Mouse (Mus musculus) c-Kit-positive CD71-positive TER-119-negative erythroid progenitor cells, embryonic 14.5 days (primary cell): ENCODE data around the gene Setx.

ENCODE experiments used
- DNase-seq: peaks from one replicate; pipeline ENCODE4 v3.0.0-alpha.2; 2013; ENCODE audit warnings: low read depth

Gene Setx

DNA sequence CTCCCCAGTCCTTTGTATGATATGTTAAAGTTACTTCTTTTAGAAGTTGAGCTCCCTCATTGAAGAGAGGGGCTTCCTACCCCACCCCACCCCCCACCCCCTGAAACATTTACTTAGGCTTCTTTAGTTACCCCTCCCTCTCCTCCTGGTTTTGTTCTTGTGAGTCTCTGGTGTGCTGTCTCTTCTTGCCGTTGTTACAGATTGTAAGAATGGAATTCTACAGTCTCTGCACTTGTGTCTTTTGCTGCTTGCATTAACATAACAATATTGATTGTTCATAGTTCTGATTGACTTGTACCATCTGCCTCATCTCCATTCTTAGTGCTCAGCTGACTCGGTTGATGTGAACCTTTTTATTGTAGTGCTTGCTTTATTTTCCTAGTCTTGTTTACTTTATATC lies 28.0 kb downstream of the Setx start:
- DNase-seq, result no peak

DNA sequence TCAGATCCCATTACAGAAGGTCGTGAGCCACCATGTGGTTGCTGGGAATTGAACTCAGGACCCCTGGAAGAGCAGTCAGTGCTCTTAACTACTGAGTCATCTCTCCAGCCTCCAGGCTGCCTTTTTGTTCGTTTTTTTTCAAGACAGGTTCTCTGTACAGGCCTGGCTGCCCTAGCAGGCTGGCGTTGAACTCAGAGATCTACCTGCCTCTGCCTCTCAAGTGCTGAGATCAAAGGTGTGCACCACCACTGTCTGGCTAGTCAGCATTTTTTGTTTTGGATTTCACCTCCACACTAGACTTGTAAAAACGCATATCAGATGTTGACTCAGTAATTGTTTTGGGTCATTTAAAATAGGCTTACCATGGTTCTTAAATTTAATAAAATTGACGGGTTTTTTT lies 44.1 kb downstream of the Setx start:
- no peak for DNase-seq

DNA sequence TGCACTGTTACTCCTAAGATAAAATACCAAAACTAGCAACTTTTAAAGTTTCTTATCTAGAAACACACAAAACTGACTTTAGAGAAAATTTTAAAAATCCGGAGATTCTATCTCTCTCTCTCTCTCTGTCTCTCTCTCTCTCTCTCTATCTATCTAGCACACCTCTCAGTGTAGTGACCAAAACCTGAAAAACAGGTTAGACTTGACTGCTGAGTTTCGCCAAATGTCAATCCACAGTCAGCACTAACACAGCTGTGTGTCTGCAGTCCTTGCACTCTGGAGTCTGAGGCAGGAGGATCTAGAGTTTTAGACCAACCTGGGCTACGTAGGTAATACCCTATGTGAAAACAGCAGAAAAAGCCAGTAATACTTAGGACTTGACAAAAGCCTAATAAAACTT lies 50.9 kb downstream of the Setx start:
- DNase-seq, result no peak

- no peak for DNase-seq
These were observed 55.8 kb downstream of the Setx start for GRCm38 (mm10) chr2:29179810-29180209.

- no peak for DNase-seq
These were observed 57.1 kb downstream of the Setx start for GRCm38 (mm10) chr2:29181111-29181510.

DNA sequence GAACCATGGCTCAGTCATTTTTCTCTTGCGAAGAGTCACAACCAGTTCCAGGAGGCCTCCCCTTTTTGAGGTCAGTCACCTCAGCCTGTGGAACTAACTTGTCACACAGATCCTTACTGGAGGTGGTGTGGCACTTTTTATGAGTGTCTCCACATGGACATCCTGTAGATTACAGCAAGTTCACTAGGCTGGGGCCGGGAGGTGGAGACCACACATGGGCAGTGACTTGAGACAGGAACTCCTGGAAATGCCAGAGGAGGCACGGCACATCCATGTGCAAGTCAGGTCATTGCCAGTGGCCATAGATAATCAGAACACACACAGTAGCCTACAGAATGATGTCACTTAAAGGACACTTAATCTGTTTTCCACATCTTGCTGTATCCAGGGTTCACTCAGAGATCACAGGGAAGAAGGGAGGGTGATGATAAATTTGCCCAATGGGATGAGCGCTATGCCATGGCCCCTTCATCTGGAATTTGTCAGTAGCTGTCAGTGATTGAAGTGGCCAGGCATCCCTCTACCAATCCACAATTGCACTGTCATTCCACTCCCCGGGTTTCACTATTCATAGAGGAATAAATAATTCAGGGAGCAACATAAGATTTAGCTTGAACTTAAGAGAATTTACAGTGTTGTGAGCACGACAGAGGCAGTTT lies 59.4 kb downstream of the Setx start:
- no peak for DNase-seq

DNA sequence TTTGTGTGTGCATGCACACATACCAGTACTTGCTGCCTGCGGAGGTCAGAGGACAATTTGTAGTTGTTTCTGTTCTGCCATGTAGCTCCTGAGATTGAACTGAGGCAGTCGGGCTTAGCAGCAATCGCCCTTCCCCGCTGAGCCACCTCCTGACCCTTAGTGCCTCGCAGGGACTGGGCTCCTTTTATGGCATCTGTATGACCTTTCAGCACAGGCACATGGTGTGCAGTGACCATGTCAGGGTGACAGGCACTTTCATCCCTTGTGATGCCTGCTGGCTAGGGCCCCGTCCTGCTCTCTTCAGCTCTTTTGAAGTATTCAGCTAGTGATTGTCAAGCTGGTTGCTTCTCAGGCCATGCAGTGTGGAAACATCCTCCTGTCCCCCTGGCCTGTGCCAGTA lies 62.2 kb downstream of the Setx start:
- no peak for DNase-seq

GRCm38 (mm10) chr2:29190392-29190791 lies 66.4 kb downstream of the Setx start:
- no peak for DNase-seq

DNA sequence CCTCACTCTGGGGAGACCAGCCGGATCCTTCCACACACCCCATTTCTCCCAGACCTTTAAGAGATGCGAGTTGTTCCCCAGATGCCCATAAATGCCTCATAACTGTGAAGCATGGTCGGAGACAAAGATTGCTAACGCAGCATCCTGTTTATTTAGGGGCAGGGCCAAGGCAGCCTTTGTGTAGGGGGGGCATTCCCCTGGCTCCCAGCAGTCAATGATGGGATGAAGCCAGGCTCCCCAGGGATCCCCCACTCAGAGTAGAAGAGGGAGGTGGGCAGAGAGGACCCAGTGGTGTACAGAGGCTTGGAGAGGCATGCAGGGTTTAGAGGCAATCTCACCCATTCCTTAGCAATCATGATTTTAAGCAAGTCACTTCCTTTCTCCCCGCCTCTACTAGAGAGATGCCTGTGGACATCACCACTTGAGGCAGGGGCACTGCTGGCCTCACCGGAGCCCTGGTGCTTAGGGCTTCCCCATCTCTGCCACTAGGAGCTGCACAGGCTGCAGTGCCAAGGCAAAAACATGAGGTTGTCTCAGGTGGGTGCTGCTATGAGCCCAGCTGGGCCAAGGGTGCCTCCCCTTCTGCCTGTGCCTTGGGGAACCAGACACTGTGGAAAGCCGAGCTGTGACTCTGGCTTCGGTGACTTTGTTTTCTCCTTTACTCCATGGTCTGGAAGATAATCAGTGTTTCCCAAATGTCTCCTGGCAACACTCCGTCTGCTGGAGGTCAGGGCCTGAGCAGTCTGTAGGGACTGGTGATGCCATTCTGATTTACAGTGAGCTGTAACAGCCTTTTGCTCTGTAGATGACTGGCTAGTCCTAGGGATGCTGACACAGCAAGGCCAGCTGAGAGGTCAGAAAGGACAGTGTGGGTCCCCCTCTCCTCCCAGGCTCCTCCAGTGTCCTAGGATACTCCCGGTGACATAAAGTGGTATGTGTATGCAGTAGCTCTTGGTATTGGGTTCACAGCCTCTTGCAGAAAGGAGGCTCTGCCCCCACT lies 67.5 kb downstream of the Setx start:
- DNase-seq, result no peak

GRCm38 (mm10) chr2:29192629-29193278 lies 68.8 kb downstream of the Setx start:
- no peak for DNase-seq

- no peak for DNase-seq
These were observed 70.0 kb downstream of the Setx start for GRCm38 (mm10) chr2:29193819-29194546.

DNA sequence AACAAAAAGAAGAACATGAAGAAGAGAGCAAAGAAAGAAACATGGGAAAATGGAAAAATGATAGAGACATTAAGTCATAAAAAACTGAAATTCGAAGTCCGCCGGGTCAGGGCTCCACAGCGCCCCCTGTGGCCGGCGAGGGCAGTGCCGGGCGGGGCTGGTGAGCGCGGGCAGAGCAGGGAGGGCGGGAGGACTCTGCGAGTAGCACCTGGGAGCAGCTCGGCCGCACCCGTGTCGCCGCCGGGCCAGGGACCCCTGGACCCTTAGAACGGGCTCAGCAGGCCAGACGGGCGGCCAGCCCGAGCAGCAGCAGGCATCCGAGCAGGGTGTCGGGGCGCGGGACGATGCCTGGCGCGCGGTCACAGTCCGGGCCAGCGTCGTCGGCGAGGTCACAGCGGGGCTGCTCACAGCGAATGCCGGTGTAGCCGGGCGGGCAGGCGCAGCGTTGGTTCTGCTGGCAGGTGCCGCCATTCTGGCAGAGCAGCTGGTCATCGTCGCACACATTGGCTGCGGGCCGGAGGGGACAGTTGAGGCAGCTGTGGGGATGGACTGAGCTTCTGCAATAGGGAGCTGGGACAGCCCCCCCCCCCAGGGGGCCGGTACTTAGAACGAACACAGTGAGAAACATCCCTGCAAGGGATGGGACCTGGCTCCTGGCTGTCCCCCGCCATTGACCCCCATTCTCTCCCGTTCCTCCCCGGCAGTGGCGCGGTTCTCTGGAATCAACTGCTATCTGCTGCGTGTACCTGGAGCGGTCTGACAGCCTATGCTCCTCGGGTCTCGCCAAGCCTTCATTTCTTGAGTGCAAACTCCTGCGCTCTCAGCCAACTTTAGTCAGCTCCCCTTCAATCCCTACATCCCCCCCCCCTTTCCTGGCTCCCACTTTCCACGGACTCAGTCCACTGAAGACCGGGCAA lies 70.8 kb downstream of the Setx start:
- DNase-seq, result peak; percentile 46

DNA sequence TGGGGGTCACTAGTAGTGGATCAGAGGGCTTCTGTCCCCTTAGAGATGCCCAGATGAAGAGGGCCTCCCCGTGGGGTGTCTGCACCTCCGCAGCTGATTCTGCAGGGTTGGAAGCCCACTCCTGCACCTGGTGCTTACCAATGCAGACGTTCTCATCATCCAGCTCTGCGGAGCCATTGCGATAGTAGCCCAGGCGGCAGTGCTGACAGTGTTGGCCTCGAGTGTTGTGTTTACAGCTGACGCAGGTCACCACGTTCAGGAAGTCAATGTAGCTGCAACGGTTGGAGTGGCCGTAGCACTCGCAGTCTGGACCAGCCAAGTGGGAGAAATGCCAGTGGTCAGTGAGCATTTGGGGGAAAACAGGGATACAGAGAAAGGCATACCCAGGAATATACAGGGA lies 72.9 kb downstream of the Setx start:
- DNase-seq, result no peak

- DNase-seq, result no peak
These were observed 74.5 kb downstream of the Setx start for GRCm38 (mm10) chr2:29198446-29198845.

DNA sequence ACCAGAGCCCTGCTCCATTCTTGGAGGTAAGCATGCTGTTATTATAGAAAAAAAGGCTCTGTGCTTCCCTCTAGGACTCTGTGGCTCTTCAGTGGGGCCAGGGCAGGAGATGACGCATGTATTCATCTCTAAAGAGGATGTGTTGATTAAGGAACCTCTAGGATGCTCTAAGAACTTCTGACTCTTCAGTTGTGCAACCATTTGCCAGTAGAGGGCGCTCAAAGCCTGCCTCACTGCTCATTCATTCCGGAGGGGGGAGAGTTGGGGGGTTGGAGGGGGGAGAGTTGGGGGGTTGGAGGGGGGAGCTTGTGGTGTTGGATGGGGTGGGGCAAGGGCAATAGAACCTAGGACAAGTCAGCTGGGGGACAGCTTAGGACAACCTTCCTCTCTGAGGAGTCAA lies 75.9 kb downstream of the Setx start:
- DNase-seq, result peak; percentile 30

- no peak for DNase-seq
These were observed 77.4 kb downstream of the Setx start for GRCm38 (mm10) chr2:29201223-29201955.

DNA sequence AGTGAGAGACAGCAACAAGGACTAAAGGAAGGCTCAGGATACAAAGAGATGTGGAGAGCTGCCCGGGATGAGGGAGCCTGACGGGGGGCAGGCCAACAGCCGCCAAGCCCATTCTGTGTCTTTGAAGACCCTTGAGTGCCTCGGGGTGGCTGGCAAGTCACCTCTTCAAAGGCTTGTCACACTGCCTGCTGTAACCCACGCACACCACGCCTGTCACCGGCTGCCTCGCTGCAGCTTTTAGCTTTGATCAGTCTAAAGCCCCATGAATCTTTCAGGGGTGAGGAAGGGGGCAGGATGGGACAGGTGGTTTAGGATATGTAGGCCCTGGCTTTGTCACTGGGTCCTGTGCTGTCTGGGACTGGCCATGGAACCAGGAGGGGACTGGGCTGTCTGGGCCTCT lies 82.2 kb downstream of the Setx start:
- no peak for DNase-seq

GRCm38 (mm10) chr2:29216286-29217012 lies 92.5 kb downstream of the Setx start:
- DNase-seq, result no peak

GRCm38 (mm10) chr2:29217042-29217441 lies 93.1 kb downstream of the Setx start:
- DNase-seq, result no peak

DNA sequence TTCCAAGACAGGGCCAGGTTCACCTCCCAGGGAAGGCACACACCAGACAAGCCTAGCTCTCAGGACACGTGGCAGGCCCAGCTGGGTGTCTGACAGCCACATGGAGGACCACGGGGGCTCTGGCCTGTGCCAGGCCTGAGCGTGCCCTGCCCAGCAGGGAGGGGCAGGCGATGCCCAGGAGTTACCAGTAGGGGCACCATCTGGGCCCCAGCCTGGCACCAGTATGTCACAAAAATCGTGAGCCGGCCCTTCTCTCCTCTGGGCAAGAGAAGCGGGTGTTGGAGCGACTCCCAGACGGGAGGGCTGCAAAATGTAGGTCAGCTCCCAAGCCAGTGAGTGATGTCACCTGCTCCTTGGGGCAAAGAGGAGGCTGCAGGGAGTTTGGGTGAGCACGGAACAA lies 93.9 kb downstream of the Setx start:
- no peak for DNase-seq
